Mouse (Mus musculus) cerebellum, postnatal 4 days (tissue): ENCODE measurements around the gene Unk.

ENCODE experiments used
- DNase-seq, 2 experiments: peaks; one replicate each; pipeline ENCODE4 v3.0.0; 2022; ENCODE audit warnings: low spot score in 2 of 2, mixed read lengths in 1 of 2

Unk gene

GRCm38 (mm10) chr11:116063562-116063961 is 33.4 kb downstream of the Unk start:
- DNase-seq, result peak in 1 of 2 experiments; percentile 57

DNA sequence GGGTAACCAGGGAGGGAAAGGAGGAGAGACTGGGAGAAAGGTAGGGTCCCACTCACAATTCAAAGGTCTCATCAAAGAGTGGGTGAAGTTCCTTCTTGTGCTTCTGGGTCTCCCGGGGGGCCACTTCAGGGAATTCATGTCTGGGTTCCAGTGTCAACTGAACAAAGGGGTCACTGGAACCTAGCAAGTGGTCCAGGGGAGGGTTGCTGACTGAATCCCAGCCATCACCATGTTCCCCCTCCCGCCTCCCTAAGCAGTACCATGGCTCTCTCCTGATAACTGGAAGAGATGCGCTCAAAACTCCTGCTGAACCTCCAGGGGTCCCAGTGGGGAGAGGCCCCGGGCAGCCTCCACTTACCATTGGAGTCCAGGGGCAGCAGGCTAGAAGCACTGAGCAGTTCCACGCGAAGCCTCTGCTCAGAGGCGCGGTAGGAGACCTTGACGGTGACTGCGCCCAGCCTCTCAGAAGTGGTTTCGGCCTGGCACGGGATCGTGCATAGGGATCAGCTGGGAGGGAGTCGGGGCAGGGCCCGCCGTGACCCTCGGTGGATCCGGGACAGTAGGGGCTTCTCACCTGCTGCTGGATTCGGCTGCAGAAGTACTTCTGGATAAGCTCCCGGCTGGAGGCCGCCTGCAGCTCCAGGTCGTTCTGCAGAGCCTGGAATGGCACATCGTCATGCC is 34.2 kb downstream of the Unk start:
- DNase-seq, result no peak

DNA sequence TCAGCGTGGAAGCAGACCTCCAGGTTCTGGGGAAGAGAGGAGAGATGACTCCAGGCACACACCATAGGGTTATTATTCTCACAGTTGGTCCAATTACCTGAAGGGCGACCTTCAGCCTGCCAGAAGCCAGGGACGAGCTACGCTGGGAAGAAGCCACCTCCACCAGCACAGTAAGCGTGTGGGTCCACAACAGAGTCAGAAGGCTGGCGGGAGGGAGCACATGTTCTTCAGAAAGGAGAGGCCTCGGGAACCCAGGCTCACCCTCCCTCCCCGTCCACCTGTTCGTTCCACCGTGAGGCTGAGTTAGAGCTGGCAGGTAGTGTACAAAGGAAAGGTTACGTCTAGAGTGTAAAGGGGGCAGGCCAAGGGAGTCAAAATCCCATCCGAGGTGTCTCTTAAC is 35.2 kb downstream of the Unk start:
- DNase-seq, result no peak

- no peak for DNase-seq
Measured at GRCm38 (mm10) chr11:116071510-116071909, 41.4 kb downstream of the Unk start.

DNA sequence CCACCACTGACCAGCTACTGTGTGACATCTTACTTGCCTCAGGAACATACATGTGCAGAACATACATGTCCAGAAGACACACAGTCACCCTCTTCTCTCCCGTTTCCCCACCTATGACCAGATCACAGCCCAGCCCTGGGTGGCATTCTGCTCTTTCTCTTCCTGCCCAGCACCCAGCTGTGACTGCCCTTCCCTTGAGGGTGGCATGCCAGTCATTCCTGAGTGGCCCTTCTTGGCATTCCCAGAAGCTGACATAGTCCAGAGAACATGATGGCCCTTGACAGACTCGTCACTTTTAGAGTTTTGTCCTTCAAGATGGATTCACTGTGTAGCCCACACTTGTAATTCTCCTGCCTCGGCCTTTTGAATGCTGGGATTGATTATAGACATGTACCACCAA is 42.5 kb downstream of the Unk start:
- DNase-seq, result no peak

DNA sequence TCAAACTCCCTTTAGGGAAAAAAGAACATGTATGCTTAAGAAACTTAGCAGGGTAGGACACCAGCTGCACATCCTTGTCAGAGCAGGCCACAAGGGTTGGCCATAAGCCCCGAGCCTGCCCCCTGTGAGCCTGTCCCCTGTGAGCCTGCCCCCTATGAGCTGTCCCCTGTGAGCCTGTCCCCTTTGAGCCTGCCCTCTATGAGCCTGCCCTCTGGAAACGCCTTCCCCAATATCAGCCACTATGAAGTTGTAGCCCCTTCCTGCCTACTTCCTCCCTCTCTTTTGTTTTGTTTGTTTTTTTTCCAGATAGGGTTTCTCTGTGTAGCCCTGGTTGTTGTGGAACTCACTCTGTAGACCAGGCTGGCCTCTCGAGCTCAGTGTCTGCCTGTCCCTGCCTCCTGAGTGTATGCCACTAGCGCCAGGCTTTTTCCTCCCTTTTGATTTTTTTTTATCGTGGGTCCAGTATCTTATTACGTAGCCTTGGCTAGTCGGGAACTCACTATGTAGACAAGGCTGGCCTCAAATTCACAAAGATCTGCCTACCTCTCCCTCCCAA is 44.4 kb downstream of the Unk start:
- no peak for DNase-seq

GRCm38 (mm10) chr11:116075539-116076265 is 45.6 kb downstream of the Unk start:
- no peak for DNase-seq

GRCm38 (mm10) chr11:116076266-116076540 is 46.1 kb downstream of the Unk start:
- DNase-seq, result no peak

DNA sequence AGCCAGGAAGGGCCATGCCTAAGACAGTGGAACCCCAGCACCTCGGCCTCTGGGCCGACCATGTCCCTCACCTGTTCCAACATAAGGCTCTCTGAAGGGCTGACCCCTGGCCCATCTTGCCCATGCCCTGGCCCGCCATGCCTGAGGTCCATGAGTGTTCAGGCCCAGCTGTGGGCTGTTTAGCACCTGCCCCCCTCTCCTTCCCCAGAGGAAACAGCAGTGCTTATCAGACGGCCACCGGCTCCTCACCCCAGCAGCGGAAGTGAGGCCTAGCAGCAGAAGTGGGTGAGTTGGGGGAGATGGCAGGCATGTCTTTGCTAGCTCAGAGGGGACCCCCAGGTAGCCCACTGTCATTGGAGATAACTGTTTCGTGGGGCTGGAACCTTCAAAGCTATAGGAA is 46.7 kb downstream of the Unk start:
- DNase-seq, result no peak

GRCm38 (mm10) chr11:116077446-116078204 is 47.5 kb downstream of the Unk start, which contains the start of gene Unc13d:
Gene Unc13d, minus strand, starts transcription at chr11:116077961.
- DNase-seq, result no peak

DNA sequence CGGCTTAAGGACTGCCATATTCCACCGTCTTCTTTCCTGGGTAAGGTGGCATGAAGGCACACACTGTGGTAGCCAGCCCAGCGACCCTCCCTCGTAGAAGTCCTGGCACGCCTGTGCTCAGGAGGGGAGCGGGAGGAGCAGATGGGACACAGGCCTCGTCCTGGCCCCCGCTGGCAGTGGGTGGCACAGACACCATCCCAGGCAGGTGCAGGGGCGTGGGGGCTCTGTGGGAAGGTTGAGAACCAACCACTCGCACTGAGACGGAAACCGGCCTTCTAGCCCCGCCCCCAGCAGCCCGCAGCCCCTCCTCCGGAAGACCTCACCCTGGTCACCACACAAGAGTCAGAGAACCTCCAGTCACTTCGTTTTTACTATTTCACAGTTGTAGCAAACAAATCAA is 48.1 kb downstream of the Unk start:
- no peak for DNase-seq

- DNase-seq, result no peak
Measured at GRCm38 (mm10) chr11:116078676-116079320, 48.7 kb downstream of the Unk start.

DNA sequence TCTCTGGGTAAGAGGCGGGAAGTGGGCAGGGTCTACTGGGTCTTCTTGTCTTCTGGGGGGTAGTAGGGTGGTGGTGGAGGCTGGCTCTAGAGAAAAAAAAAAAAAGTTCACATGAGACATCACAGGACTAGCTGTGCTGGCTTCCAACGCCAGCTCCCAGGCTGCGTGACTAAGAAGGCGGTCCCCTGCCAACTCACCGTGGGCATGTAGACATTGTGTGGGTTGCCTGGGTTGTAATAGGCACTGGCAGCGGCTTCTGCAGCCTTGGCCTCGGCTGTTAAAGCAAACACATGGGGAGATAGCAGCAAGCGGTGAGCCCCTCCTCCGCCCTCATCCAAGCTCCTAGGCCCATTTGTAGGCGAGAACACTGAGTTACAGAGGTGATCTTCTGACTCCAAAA is 49.4 kb downstream of the Unk start:
- no peak for DNase-seq

DNA sequence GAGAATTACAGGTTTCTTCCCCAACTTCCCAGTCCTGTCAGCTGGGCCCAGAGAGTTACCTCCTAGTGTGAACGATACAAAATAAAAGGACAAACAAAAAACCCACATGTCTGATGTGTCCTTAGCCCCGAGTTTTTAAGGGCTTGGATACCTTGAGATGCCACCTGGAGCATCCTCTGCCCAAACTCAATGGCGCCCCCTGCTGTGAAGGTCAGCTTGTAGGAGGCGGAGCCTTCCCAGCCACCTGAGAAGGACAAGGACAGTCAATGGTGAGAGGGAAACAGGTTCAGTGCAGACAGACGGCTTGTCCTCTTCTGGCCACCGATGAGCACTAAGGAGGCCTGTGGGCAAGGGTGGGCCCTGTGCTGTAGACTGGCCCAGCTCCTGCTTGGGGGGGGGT is 51.0 kb downstream of the Unk start:
- no peak for DNase-seq

DNA sequence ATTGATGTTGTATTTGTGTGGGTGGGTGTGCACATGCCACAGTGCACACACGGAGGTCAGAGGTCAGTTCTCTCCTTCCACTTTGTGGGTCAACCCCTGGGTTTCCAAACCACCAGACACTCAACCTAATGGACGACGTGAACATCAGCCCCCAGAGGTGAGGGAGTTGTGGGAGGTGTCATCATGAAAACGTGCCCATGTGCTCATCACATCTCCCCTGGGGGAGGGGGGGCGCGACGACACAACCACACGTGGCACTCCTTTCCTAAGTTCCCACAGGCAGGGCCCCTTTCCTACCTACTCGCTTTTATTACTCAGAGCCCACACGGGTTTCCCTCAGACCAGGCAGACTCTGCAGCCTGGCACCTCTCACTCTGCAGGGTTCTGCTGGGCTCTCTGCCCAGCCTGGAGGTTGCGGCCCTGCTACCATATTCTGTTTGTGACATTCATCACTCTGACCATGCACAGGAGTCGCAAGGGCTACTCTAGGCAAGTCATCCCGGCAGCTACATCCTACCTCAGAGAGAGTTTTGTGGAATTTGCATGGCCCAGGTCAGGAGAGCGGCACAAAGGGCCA is 53.1 kb downstream of the Unk start:
- no peak for DNase-seq

DNA sequence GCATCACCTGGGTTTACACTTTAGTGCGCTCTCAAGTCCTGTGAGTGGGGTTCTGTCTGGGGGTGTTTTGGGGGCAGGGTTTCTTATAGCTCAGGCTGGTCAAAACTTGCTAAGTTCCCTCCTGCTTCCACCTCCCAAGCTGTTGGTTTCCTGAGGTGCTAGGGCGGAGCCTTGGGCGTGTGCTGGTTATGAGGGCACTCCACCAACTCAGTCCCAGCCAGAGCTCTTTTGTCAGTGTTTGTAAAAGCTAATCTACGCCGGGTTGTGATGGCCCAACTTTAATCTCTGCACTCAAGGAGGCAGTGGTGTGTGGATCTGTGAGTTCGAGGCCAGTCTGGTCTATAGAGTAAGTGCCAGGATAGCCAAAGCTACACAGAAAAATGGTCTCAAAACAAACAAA is 54.0 kb downstream of the Unk start:
- no peak for DNase-seq

GRCm38 (mm10) chr11:116086258-116087193 is 56.4 kb downstream of the Unk start, which contains the start of gene Wbp2:
Gene Wbp2, minus strand, starts transcription at chr11:116086995.
- DNase-seq, result peak; percentile 90 to 96

DNA sequence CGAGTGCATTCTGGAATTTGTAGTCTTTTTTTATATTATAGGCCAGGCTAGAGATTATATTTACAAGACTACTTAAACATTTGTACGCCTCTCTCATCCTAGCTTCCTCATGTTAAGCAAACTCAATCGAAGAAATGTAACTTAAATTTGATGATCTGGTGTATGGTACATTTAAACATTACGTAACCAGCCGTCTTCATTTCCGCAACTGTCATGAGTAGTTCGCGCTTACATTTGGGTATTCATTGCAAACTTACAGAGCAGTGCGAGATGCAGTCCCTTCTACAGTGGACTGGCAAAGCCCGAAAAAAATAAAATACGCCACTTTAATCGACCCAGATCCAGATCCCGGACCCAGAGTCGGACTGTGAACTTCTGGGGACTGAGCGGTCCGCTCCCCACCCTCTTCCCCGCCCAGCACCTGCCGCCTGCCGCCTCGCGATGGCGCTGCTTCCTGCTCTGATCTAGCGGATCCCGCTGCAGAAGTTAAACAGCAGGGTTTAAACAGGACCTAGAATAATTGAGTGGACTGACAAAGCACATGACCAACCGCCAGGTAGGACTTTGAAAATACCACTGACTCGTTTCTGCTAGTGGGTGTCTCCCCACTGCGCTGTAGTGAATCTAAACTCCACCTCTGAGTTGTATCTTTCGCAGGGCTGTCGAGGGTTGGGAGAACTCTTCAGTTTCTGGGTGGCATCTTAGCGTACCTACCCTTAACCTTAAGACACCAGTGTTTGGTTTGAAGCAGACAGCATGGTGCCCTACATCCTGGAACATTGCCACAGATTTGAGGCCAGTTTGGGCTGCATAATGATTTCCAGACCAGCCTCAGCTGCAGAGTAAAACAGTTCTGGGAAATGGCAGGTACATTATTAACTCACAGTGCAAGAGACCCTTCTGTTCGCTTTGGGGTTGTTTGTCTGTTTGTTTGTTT is 57.3 kb downstream of the Unk start:
- peak; percentile 84 to 91 for DNase-seq

DNA sequence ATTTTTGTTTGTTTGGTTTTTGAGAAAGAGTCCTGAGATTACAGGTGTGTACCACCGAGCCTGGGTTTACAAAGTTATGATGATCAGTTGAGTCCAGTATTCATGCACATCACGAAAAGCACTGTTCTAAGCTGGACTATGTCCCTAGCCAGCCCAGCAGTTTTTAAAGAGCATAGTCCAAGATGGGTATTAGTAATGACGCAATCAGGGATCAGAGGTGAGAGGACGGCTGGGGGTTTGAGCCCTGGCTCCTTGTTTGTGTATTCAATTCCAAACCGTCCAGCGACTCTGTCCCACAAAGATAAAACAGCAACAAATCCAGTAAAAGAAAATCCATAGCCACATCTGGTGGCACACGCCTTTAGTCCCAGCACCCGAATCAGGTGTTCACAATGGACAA is 58.1 kb downstream of the Unk start:
- no peak for DNase-seq
